Mouse (Mus musculus) ZHBTc4 (cell line): ENCODE results near the gene H2-Aa.
A peak's percentile ranks its signal among the peaks of the same experiment; 100 is the strongest.

Experiments used
- DNase-seq: peaks from one replicate; pipeline ENCODE4 v3.0.0-alpha.2; 2011; ENCODE audit warnings: low read depth, low spot score

H2-Aa gene

GRCm38 (mm10) chr17:34287648-34288047, at the start of gene H2-Aa:
H2-Aa (minus strand) TSS chr17:34287823.
- peak; percentile 68 for DNase-seq

GRCm38 (mm10) chr17:34331200-34331599, 43.6 kb upstream of the H2-Aa start:
- DNase-seq = no peak

GRCm38 (mm10) chr17:34329807-34330206, 42.2 kb upstream of the H2-Aa start:
- no peak for DNase-seq

- DNase-seq = no peak
Measured at GRCm38 (mm10) chr17:34326373-34326772, 38.8 kb upstream of the H2-Aa start.

GRCm38 (mm10) chr17:34325436-34325835, 37.8 kb upstream of the H2-Aa start, which contains the start of gene H2-Eb2:
H2-Eb2 (plus strand) TSS chr17:34325665.
- DNase-seq = peak; percentile 23

- no peak for DNase-seq
Measured at GRCm38 (mm10) chr17:34317275-34317674, 29.7 kb upstream of the H2-Aa start.

GRCm38 (mm10) chr17:34316697-34317096, 29.1 kb upstream of the H2-Aa start:
- no peak for DNase-seq

- DNase-seq = no peak
Measured at GRCm38 (mm10) chr17:34315512-34315911, 27.9 kb upstream of the H2-Aa start.

GRCm38 (mm10) chr17:34314286-34314685, 26.7 kb upstream of the H2-Aa start:
- DNase-seq = no peak

GRCm38 (mm10) chr17:34313393-34313792, 25.8 kb upstream of the H2-Aa start:
- DNase-seq = peak; percentile 80

- no peak for DNase-seq
Measured at GRCm38 (mm10) chr17:34312185-34312584, 24.6 kb upstream of the H2-Aa start.

- DNase-seq = peak; percentile 38
Measured at GRCm38 (mm10) chr17:34310526-34310925, 22.9 kb upstream of the H2-Aa start.

GRCm38 (mm10) chr17:34309683-34310385, 22.2 kb upstream of the H2-Aa start:
- DNase-seq = peak; percentile 71

- no peak for DNase-seq
Measured at GRCm38 (mm10) chr17:34309225-34309624, 21.6 kb upstream of the H2-Aa start.

- DNase-seq = no peak
Measured at GRCm38 (mm10) chr17:34308161-34308560, 20.5 kb upstream of the H2-Aa start.

GRCm38 (mm10) chr17:34307216-34307615, 19.6 kb upstream of the H2-Aa start:
- no peak for DNase-seq

- no peak for DNase-seq
Measured at GRCm38 (mm10) chr17:34306407-34306806, 18.8 kb upstream of the H2-Aa start.

GRCm38 (mm10) chr17:34305380-34306030, 17.9 kb upstream of the H2-Aa start, which contains the start of gene H2-Eb1:
H2-Eb1 (plus strand) TSS chr17:34305867.
- DNase-seq = peak; percentile 79

GRCm38 (mm10) chr17:34304751-34305150, 17.1 kb upstream of the H2-Aa start:
- DNase-seq = peak; percentile 61

GRCm38 (mm10) chr17:34303789-34304188, 16.2 kb upstream of the H2-Aa start:
- no peak for DNase-seq

GRCm38 (mm10) chr17:34301670-34302190, 14.1 kb upstream of the H2-Aa start:
- no peak for DNase-seq

GRCm38 (mm10) chr17:34300691-34301566, 13.3 kb upstream of the H2-Aa start:
- no peak for DNase-seq
